Mouse (Mus musculus) lung, embryonic 15.5 days (tissue): ENCODE data around the gene Fads2. TPM values are rescaled to one million over a fixed set of nuclear protein-coding genes. Genes with fewer than 3 reads are reported as not detected.

ENCODE experiments used
- ATAC-seq: fragments of 200-750 bp; cut with Nextera tagmentation; 2 replicates; pipeline ENCODE4 v1.8.0; 2017; ENCODE audit warnings: moderate number of reproducible peaks, borderline replicate concordance; ENCODE audit not compliant: low FRiP score, low TSS enrichment; ENCODE audit errors: extremely low read depth
- H3K27ac ChIP-seq: fragments of 300-500 bp; sonication (generic); 2 replicates; pipeline ENCODE4 v1.5.1; 2015; ENCODE audit warnings: moderate library complexity, mild to moderate bottlenecking, inconsistent platforms
- H3K27me3 ChIP-seq: fragments of 300-500 bp; sonication (generic); 2 replicates; pipeline ENCODE4 v1.6.1; 2015; ENCODE audit warnings: inconsistent platforms
- H3K36me3 ChIP-seq: fragments of 300-500 bp; sonication (generic); 2 replicates; pipeline ENCODE4 v1.6.1; 2015; ENCODE audit warnings: inconsistent platforms
- H3K4me1 ChIP-seq: fragments of 300-500 bp; sonication (generic); 2 replicates; pipeline ENCODE4 v1.6.1; 2015; ENCODE audit warnings: inconsistent platforms
- H3K4me2 ChIP-seq: fragments of 300-500 bp; sonication (generic); 2 replicates; pipeline ENCODE4 v1.6.1; 2015; ENCODE audit warnings: inconsistent platforms, mild to moderate bottlenecking, moderate library complexity
- H3K4me3 ChIP-seq: fragments of 300-500 bp; sonication (generic); 2 replicates; pipeline ENCODE4 v1.5.1; 2015; ENCODE audit warnings: mild to moderate bottlenecking, inconsistent platforms
- H3K9ac ChIP-seq: fragments of 300-500 bp; sonication (generic); 2 replicates; pipeline ENCODE4 v1.6.1; 2015; ENCODE audit warnings: inconsistent platforms
- H3K9me3 ChIP-seq: fragments of 300-500 bp; sonication (generic); 2 replicates; pipeline ENCODE4 v1.6.1; 2016; ENCODE audit warnings: inconsistent platforms
- WGBS: fragments of 180-500 bp; shearing (Covaris S2); methylation state at CpG from one replicate; pipeline ENCODE4 v1.1.7; 2015; 5-methylcytosine and 5-hydroxymethylcytosine counted together
- polyA plus RNA-seq: library from polyadenylated mRNA; unstranded; fragments of >200 nt; fragmentation: Nextera tagmentation; extraction: Ambion mirVana; gene quantifications from 2 replicates; pipeline ENCODE4 v1.2.1, GENCODE M21; 2015

Gene Fads2
- polyA plus RNA-seq, 1 experiment from 2014 or later = 99.3 TPM

- Histone ChIP-seq H3K9ac (no peak overlapping the region), H3K4me1 (peaks cover 74% of the 10 kb centered on the region), H3K27me3 (no peaks in the 10 kb centered on the region), H3K9me3 (no peaks in the 10 kb centered on the region), H3K4me2 (no peak overlapping the region), H3K27ac (0 out of 2 replicates have a peak overlapping the region, but pooled peaks have one; percentile 27), H3K36me3 (0 out of 2 replicates have a peak, but pooled peaks cover 3% of the 10 kb centered on the region), H3K4me3 (no peak overlapping the region)
- WGBS = 25% methylated on average over 3 of the region's 3 CpGs
- ATAC-seq = no peak
Observed at GRCm38 (mm10) chr19:10046983-10047382, 54.6 kb downstream of the Fads2 start.

GRCm38 (mm10) chr19:10046346-10046745 is 55.2 kb downstream of the Fads2 start:
- Histone ChIP-seq H3K9ac (no peak overlapping the region), H3K4me2 (no peak overlapping the region)

GRCm38 (mm10) chr19:10045707-10046106 is 55.8 kb downstream of the Fads2 start:
- no peak overlapping the region for H3K9ac ChIP-seq
- no peak overlapping the region for H3K27ac ChIP-seq
- no peaks in the 10 kb centered on the region for H3K27me3 ChIP-seq
- no peak for ATAC-seq
- no peaks in the 10 kb centered on the region for H3K9me3 ChIP-seq
- H3K4me2 ChIP-seq = no peak overlapping the region
- 73% methylated on average over 2 of the region's 2 CpGs for WGBS
- 0 out of 2 replicates have a peak, but pooled peaks cover 3% of the 10 kb centered on the region for H3K36me3 ChIP-seq
- H3K4me3 ChIP-seq = no peak overlapping the region
- peaks cover 81% of the 10 kb centered on the region for H3K4me1 ChIP-seq

More at GRCm38 (mm10) chr19:10046346-10046745, 55.2 kb downstream of the Fads2 start:
- 0 out of 2 replicates have a peak overlapping the region, but pooled peaks have one; percentile 27 for H3K27ac ChIP-seq
- peaks cover 76% of the 10 kb centered on the region for H3K4me1 ChIP-seq
- no peak overlapping the region for H3K4me3 ChIP-seq
- 42% methylated on average over 4 of the region's 4 CpGs for WGBS
- H3K27me3 ChIP-seq = no peaks in the 10 kb centered on the region
- no peaks in the 10 kb centered on the region for H3K9me3 ChIP-seq
- 0 out of 2 replicates have a peak, but pooled peaks cover 3% of the 10 kb centered on the region for H3K36me3 ChIP-seq
- no peak for ATAC-seq

GRCm38 (mm10) chr19:10043643-10044042 is 57.9 kb downstream of the Fads2 start:
- Histone ChIP-seq H3K9me3 (no peaks in the 10 kb centered on the region), H3K36me3 (0 out of 2 replicates have a peak, but pooled peaks cover 3% of the 10 kb centered on the region), H3K27me3 (no peaks in the 10 kb centered on the region), H3K4me3 (peak overlapping the region; percentile 80), H3K9ac (no peak overlapping the region), H3K4me1 (peaks cover 85% of the 10 kb centered on the region), H3K4me2 (peak overlapping the region; percentile 88), H3K27ac (no peak overlapping the region)
- no peak for ATAC-seq

- H3K27ac ChIP-seq = peak overlapping the region; percentile 79; the same call in 1 of the 2 replicates
- 68% methylated on average over 4 of the region's 4 CpGs for whole genome bisulfite sequencing
- no peaks in the 10 kb centered on the region for H3K27me3 ChIP-seq
- H3K9me3 ChIP-seq = no peaks in the 10 kb centered on the region
- 0 out of 2 replicates have a peak, but pooled peaks cover 3% of the 10 kb centered on the region for H3K36me3 ChIP-seq
- no peak for ATAC-seq
- peak overlapping the region; percentile 80 for H3K4me3 ChIP-seq
- H3K9ac ChIP-seq = peak overlapping the region; percentile 83; the same call in 1 of the 2 replicates
- peak overlapping the region; percentile 88 for H3K4me2 ChIP-seq
- peaks cover 89% of the 10 kb centered on the region for H3K4me1 ChIP-seq
Observed at GRCm38 (mm10) chr19:10042816-10043215, 58.7 kb downstream of the Fads2 start.

GRCm38 (mm10) chr19:10042232-10042631 is 59.3 kb downstream of the Fads2 start:
- 0 out of 2 replicates have a peak, but pooled peaks cover 3% of the 10 kb centered on the region for H3K36me3 ChIP-seq
- peak overlapping the region; percentile 80 for H3K4me3 ChIP-seq
- no peaks in the 10 kb centered on the region for H3K27me3 ChIP-seq
- 36% methylated on average over 6 of the region's 6 CpGs for WGBS
- no peaks in the 10 kb centered on the region for H3K9me3 ChIP-seq
- H3K27ac ChIP-seq = peak overlapping the region; percentile 79
- peak overlapping the region; percentile 83 for H3K9ac ChIP-seq
- no peak for ATAC-seq
- H3K4me1 ChIP-seq = peaks cover 91% of the 10 kb centered on the region
- peak overlapping the region; percentile 88 for H3K4me2 ChIP-seq

GRCm38 (mm10) chr19:10041388-10042148 is 60.0 kb downstream of the Fads2 start, which contains the start of gene Fads3:
Gene Fads3, plus strand, starts transcription at chr19:10041569.
- Histone ChIP-seq H3K27me3 (no peaks in the 10 kb centered on the region), H3K36me3 (0 out of 2 replicates have a peak, but pooled peaks cover 3% of the 10 kb centered on the region), H3K9ac (peak within 1 kb of the TSS; percentile 83), H3K27ac (peak within 1 kb of the TSS; percentile 93), H3K4me3 (peak within 1 kb of the TSS; percentile 80), H3K4me2 (peak within 1 kb of the TSS; percentile 88), H3K4me1 (peaks cover 86% of the 10 kb centered on the region), H3K9me3 (no peaks in the 10 kb centered on the region)
- WGBS = 0% methylated on average over 60 of the region's 69 CpGs
- peak; percentile 91 for ATAC-seq

- Histone ChIP-seq H3K4me3 (peak overlapping the region; percentile 80), H3K4me2 (peak overlapping the region; percentile 88), H3K9me3 (no peaks in the 10 kb centered on the region), H3K36me3 (0 out of 2 replicates have a peak, but pooled peaks cover 3% of the 10 kb centered on the region), H3K4me1 (peaks cover 80% of the 10 kb centered on the region), H3K27ac (peak overlapping the region; percentile 93), H3K27me3 (no peaks in the 10 kb centered on the region), H3K9ac (peak overlapping the region; percentile 83; the same call in 1 of the 2 replicates)
- ATAC-seq = no peak
- WGBS = 6% methylated on average over 17 of the region's 20 CpGs
Observed at GRCm38 (mm10) chr19:10040866-10041387, 60.6 kb downstream of the Fads2 start.

GRCm38 (mm10) chr19:10039615-10040014 is 61.9 kb downstream of the Fads2 start:
- Histone ChIP-seq H3K4me3 (no peak overlapping the region), H3K27ac (peak overlapping the region; percentile 93), H3K27me3 (no peaks in the 10 kb centered on the region), H3K4me1 (peaks cover 79% of the 10 kb centered on the region), H3K36me3 (0 out of 2 replicates have a peak, but pooled peaks cover 3% of the 10 kb centered on the region), H3K9ac (no peak overlapping the region), H3K4me2 (0 out of 2 replicates have a peak overlapping the region, but pooled peaks have one; percentile 2), H3K9me3 (no peaks in the 10 kb centered on the region)
- ATAC-seq = no peak
- 71% methylated on average over 2 of the region's 2 CpGs for WGBS

- peaks cover 77% of the 10 kb centered on the region for H3K4me1 ChIP-seq
- H3K4me2 ChIP-seq = peak overlapping the region; percentile 2; the same call in 1 of the 2 replicates
- peak; percentile 75 for ATAC-seq
- H3K4me3 ChIP-seq = no peak overlapping the region
- 0% methylated on average over 3 of the region's 3 CpGs for WGBS
- no peak overlapping the region for H3K9ac ChIP-seq
- H3K27ac ChIP-seq = peak overlapping the region; percentile 93
- no peaks in the 10 kb centered on the region for H3K9me3 ChIP-seq
- no peaks in the 10 kb centered on the region for H3K27me3 ChIP-seq
- H3K36me3 ChIP-seq = no peaks in the 10 kb centered on the region
Observed at GRCm38 (mm10) chr19:10038910-10039309, 62.6 kb downstream of the Fads2 start.

- H3K9ac ChIP-seq = no peak overlapping the region
- no peaks in the 10 kb centered on the region for H3K9me3 ChIP-seq
- H3K36me3 ChIP-seq = no peaks in the 10 kb centered on the region
- 43% methylated on average over 3 of the region's 3 CpGs for WGBS
- H3K4me3 ChIP-seq = no peak overlapping the region
- peaks cover 72% of the 10 kb centered on the region for H3K4me1 ChIP-seq
- H3K27ac ChIP-seq = peak overlapping the region; percentile 93
- H3K27me3 ChIP-seq = no peaks in the 10 kb centered on the region
- H3K4me2 ChIP-seq = peak overlapping the region; percentile 2; the same call in 1 of the 2 replicates
- no peak for ATAC-seq
Observed at GRCm38 (mm10) chr19:10038364-10038763, 63.2 kb downstream of the Fads2 start.

GRCm38 (mm10) chr19:10037534-10037933 is 64.0 kb downstream of the Fads2 start:
- peak overlapping the region; percentile 93 for H3K27ac ChIP-seq
- WGBS = 60% methylated on average over 2 of the region's 2 CpGs

More at GRCm38 (mm10) chr19:10037534-10037933, 64.0 kb downstream of the Fads2 start:
- Histone ChIP-seq H3K4me1 (peaks cover 64% of the 10 kb centered on the region), H3K27me3 (no peaks in the 10 kb centered on the region), H3K9ac (no peak overlapping the region), H3K4me3 (no peak overlapping the region), H3K9me3 (no peaks in the 10 kb centered on the region), H3K4me2 (no peak overlapping the region), H3K36me3 (no peaks in the 10 kb centered on the region)
- no peak for ATAC-seq
